Mouse (Mus musculus) C2C12 (cell line): ENCODE measurements around the gene Akap6.

ENCODE experiments used
- CEBPB ChIP-seq: IDR thresholded peaks from one replicate; pipeline ENCODE4 v1.6.1; 2011; ENCODE audit warnings: low read depth, mild to moderate bottlenecking, control low read depth, moderate library complexity
- CTCF ChIP-seq: IDR thresholded peaks from one replicate; pipeline ENCODE4 v1.5.1; 2011; ENCODE audit not compliant: control insufficient read depth, insufficient read depth, insufficient read length
- MYOD1 ChIP-seq: IDR thresholded peaks from one replicate; pipeline ENCODE4 v1.6.1; 2011; ENCODE audit warnings: low read depth; ENCODE audit not compliant: control insufficient read depth, insufficient read length
- MYOG ChIP-seq: IDR thresholded peaks from one replicate; pipeline ENCODE4 v1.6.1; 2011; ENCODE audit not compliant: control insufficient read depth, insufficient read length; ENCODE audit errors: extremely low read depth

DNA sequence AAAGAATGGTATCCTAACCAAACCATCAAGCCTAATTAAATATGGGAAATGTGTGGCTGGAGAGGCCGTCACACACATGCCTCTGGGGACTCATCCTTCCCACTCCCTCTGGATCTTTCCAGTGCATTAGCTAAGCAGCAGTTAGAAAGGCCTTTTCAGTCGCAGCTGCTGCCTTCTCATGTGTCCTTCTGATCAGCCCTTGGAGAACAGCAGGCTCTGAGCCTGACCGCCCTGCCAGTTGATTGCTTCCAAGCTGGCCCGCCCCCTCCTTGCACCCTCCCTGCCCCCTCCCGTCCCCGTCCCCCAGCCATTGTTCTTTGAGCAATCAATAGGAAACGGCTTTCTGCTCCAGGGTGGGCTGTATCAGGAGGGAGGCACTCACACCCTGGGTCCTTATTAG, 27.7 kb upstream of the Akap6 start:
- TF ChIP-seq MYOD1 (peak; percentile 86), MYOG (no peak), CTCF (no peak), CEBPB (no peak)
